Mouse (Mus musculus) MEL (cell line): ENCODE measurements around the gene Cggbp1. TPM values are rescaled to one million over a fixed set of nuclear protein-coding genes. Genes with fewer than 3 reads are reported as not detected.

ENCODE experiments used
- DNase-seq: peaks from one replicate; pipeline ENCODE4 v3.0.0; 2011; ENCODE audit warnings: low read depth, low spot score
- H3K27ac ChIP-seq: 2 replicates; pipeline ENCODE4 v1.5.1; 2012; ENCODE audit warnings: low read depth, mild to moderate bottlenecking, control low read depth, low read length, moderate library complexity; ENCODE audit not compliant: control insufficient read depth
- H3K27me3 ChIP-seq, 2 experiments: fragments of 150-350 bp in 1 of 2; sonication (generic) in 1 of 2; 2 replicates each; pipeline ENCODE4 v1.6.1; 2012; ENCODE audit warnings: low read length in 2 of 2, mild to moderate bottlenecking in 2 of 2, improper control_type of control experiment in 1 of 2, moderate library complexity in 1 of 2; ENCODE audit not compliant: insufficient read depth in 2 of 2, control insufficient read depth in 1 of 2
- H3K36me3 ChIP-seq, 2 experiments: 2 replicates each; pipeline ENCODE4 v1.6.1; 2012 to 2014; ENCODE audit warnings: low read length in 2 of 2, improper control_type of control experiment in 1 of 2, inconsistent platforms in 1 of 2, mild to moderate bottlenecking in 1 of 2; ENCODE audit not compliant: insufficient read depth in 2 of 2, control insufficient read depth in 1 of 2
- H3K4me1 ChIP-seq, 2 experiments: fragments of 150-350 bp in 1 of 2; sonication (generic) in 1 of 2; 2 replicates each; pipeline ENCODE4 v1.6.1; 2012; ENCODE audit warnings: low read length in 2 of 2, improper control_type of control experiment in 1 of 2, mild to moderate bottlenecking in 1 of 2; ENCODE audit not compliant: insufficient read depth in 2 of 2, control insufficient read depth in 1 of 2
- H3K4me3 ChIP-seq, 2 experiments: fragments of 150-350 bp in 1 of 2; sonication (generic) in 1 of 2; 2 replicates each; pipeline ENCODE4 v1.5.1; 2012; ENCODE audit warnings: low read depth in 2 of 2, low read length in 2 of 2, mild to moderate bottlenecking in 2 of 2, moderate library complexity in 2 of 2, control low read depth in 1 of 2, improper control_type of control experiment in 1 of 2; ENCODE audit not compliant: control insufficient read depth in 1 of 2, insufficient read depth in 1 of 2
- H3K79me2 ChIP-seq: 2 replicates; pipeline ENCODE4 v1.6.1; 2012; ENCODE audit warnings: mild to moderate bottlenecking, low read length, moderate library complexity; ENCODE audit not compliant: control insufficient read depth, poor library complexity, insufficient read depth
- H3K9ac ChIP-seq: 2 replicates; pipeline ENCODE4 v1.6.1; 2012; ENCODE audit warnings: low read depth, mild to moderate bottlenecking, control low read depth, low read length, moderate library complexity; ENCODE audit not compliant: control insufficient read depth, poor library complexity, severe bottlenecking
- H3K9me3 ChIP-seq: fragments of 150-350 bp; sonication (generic); replicated peaks from 2 replicates; pipeline ENCODE4 v1.6.1; 2012; ENCODE audit warnings: mild to moderate bottlenecking, low read length, improper control_type of control experiment, moderate library complexity; ENCODE audit not compliant: insufficient read depth
- BHLHE40 ChIP-seq: IDR thresholded peaks from 2 replicates; pipeline ENCODE4 v1.6.1; 2012; ENCODE audit warnings: low read depth, mild to moderate bottlenecking, inconsistent platforms, low read length, improper control_type of control experiment, borderline replicate concordance
- CTCF ChIP-seq, 3 experiments: IDR thresholded peaks in 2 of 3; conservative IDR thresholded peaks in 1 of 3; 2 replicates each; pipeline ENCODE4 v1.5.1; 2011 to 2012; ENCODE audit warnings: low read length in 3 of 3, low read depth in 2 of 3, mild to moderate bottlenecking in 2 of 3, improper control_type of control experiment in 1 of 3, inconsistent platforms in 1 of 3, mixed read lengths in 1 of 3, moderate library complexity in 1 of 3; ENCODE audit not compliant: control insufficient read depth in 1 of 3, insufficient read depth in 1 of 3, poor library complexity in 1 of 3, severe bottlenecking in 1 of 3
- E2F4 ChIP-seq: IDR thresholded peaks from 2 replicates; pipeline ENCODE4 v1.6.1; 2011; ENCODE audit warnings: low read depth, low read length, improper control_type of control experiment, borderline replicate concordance
- EP300 ChIP-seq, 2 experiments: IDR thresholded peaks; 2 replicates each; pipeline ENCODE4 v1.6.1; 2011; ENCODE audit warnings: improper control_type of control experiment in 2 of 2, low read length in 2 of 2, low read depth in 1 of 2, mild to moderate bottlenecking in 1 of 2
- ETS1 ChIP-seq: IDR thresholded peaks from 2 replicates; pipeline ENCODE4 v1.6.1; 2012; ENCODE audit warnings: low read depth, mild to moderate bottlenecking, inconsistent platforms, low read length, improper control_type of control experiment, moderate library complexity
- GABPA ChIP-seq: IDR thresholded peaks from 2 replicates; pipeline ENCODE4 v1.6.1; 2012; ENCODE audit warnings: low read depth, mild to moderate bottlenecking, inconsistent platforms, low read length, improper control_type of control experiment, moderate library complexity
- HCFC1 ChIP-seq: IDR thresholded peaks from 2 replicates; pipeline ENCODE4 v1.6.1; 2012; ENCODE audit warnings: low read depth, mild to moderate bottlenecking, inconsistent platforms, low read length, improper control_type of control experiment, moderate library complexity
- MAFK ChIP-seq: IDR thresholded peaks from 2 replicates; pipeline ENCODE4 v1.6.1; 2011; ENCODE audit warnings: low read depth, mild to moderate bottlenecking, low read length, improper control_type of control experiment, borderline replicate concordance
- MAX ChIP-seq: IDR thresholded peaks from 2 replicates; pipeline ENCODE4 v1.6.1; 2011; ENCODE audit warnings: low read length, improper control_type of control experiment
- MEF2A ChIP-seq: IDR thresholded peaks from 2 replicates; pipeline ENCODE4 v1.6.1; 2014; ENCODE audit warnings: low read depth, mild to moderate bottlenecking, inconsistent platforms, low read length, improper control_type of control experiment; ENCODE audit not compliant: poor library complexity, insufficient replicate concordance, severe bottlenecking; ENCODE audit errors: extremely low read depth
- MYB ChIP-seq: IDR thresholded peaks from 2 replicates; pipeline ENCODE4 v1.6.1; 2011; ENCODE audit warnings: mild to moderate bottlenecking, low read depth, low read length, improper control_type of control experiment
- MYC ChIP-seq: IDR thresholded peaks from 2 replicates; pipeline ENCODE4 v1.6.1; 2011; ENCODE audit warnings: low read depth, mild to moderate bottlenecking, low read length, improper control_type of control experiment, moderate library complexity
- NELFE ChIP-seq: IDR thresholded peaks from 2 replicates; pipeline ENCODE4 v1.6.1; 2011; ENCODE audit warnings: low read depth, low read length, improper control_type of control experiment
- NRF1 ChIP-seq: IDR thresholded peaks from 2 replicates; pipeline ENCODE4 v1.6.1; 2014; ENCODE audit warnings: low read depth, mild to moderate bottlenecking, inconsistent platforms, low read length, improper control_type of control experiment, moderate library complexity; ENCODE audit not compliant: poor library complexity, insufficient read depth, severe bottlenecking
- POLR2A ChIP-seq, 2 experiments: IDR thresholded peaks; 2 replicates each; pipeline ENCODE4 v1.6.1; 2011 to 2012; ENCODE audit warnings: low read length in 2 of 2, mild to moderate bottlenecking in 2 of 2, control low read depth in 1 of 2, improper control_type of control experiment in 1 of 2, low read depth in 1 of 2, moderate library complexity in 1 of 2; ENCODE audit not compliant: control insufficient read depth in 1 of 2, insufficient read depth in 1 of 2, poor library complexity in 1 of 2
- RCOR1 ChIP-seq: IDR thresholded peaks from 2 replicates; pipeline ENCODE4 v1.6.1; 2012; ENCODE audit warnings: low read depth, mild to moderate bottlenecking, inconsistent platforms, low read length, improper control_type of control experiment
- SIN3A ChIP-seq: IDR thresholded peaks from 2 replicates; pipeline ENCODE4 v1.6.1; 2012; ENCODE audit warnings: low read length, improper control_type of control experiment, inconsistent platforms
- SMC3 ChIP-seq: IDR thresholded peaks from 2 replicates; pipeline ENCODE4 v1.6.1; 2011; ENCODE audit warnings: low read depth, low read length, improper control_type of control experiment
- TAL1 ChIP-seq: IDR thresholded peaks from 2 replicates; pipeline ENCODE4 v1.6.1; 2012; ENCODE audit warnings: mild to moderate bottlenecking, inconsistent platforms, low read length, moderate library complexity, mixed read lengths
- TBP ChIP-seq: IDR thresholded peaks from 2 replicates; pipeline ENCODE4 v1.8.0; 2011; ENCODE audit warnings: low read depth, low read length, improper control_type of control experiment
- TCF12 ChIP-seq: IDR thresholded peaks from 2 replicates; pipeline ENCODE4 v1.6.1; 2014; ENCODE audit warnings: low read depth, mild to moderate bottlenecking, inconsistent platforms, low read length, improper control_type of control experiment, moderate library complexity
- USF2 ChIP-seq, 2 experiments: IDR thresholded peaks; 2 replicates each; pipeline ENCODE4 v1.6.1; 2011 to 2012; ENCODE audit warnings: improper control_type of control experiment in 2 of 2, low read length in 2 of 2, borderline replicate concordance in 1 of 2, inconsistent platforms in 1 of 2, low read depth in 1 of 2, mild to moderate bottlenecking in 1 of 2; ENCODE audit not compliant: insufficient read depth in 1 of 2
- ZKSCAN1 ChIP-seq: IDR thresholded peaks from 2 replicates; pipeline ENCODE4 v1.6.1; 2012; ENCODE audit warnings: low read depth, mild to moderate bottlenecking, inconsistent platforms, low read length, improper control_type of control experiment, moderate library complexity
- ZMIZ1 ChIP-seq: IDR thresholded peaks from 2 replicates; pipeline ENCODE4 v1.6.1; 2012; ENCODE audit warnings: low read depth, mild to moderate bottlenecking, inconsistent platforms, low read length, improper control_type of control experiment, moderate library complexity
- polyA plus RNA-seq, 2 experiments: library from polyadenylated mRNA; stranded (reverse) in 1 of 2; unstranded in 1 of 2; fragments of >175 nt in 1 of 2; fragments of >200 nt in 1 of 2; gene quantifications; 2 replicates each; pipeline versions ENCODE4 v1.2.1 to v1.2.4; 2012; ENCODE audit warnings: low replicate concordance in 2 of 2, low read depth in 1 of 2; ENCODE audit not compliant: insufficient read length in 2 of 2, insufficient read depth in 1 of 2, missing spikeins in 1 of 2
- total RNA-seq: library from RNA; depleted of rRNA; stranded (reverse); fragments of 300-350 nt; gene quantifications from 2 replicates; pipeline ENCODE4 v1.2.3, GENCODE M21; 2012

The Cggbp1 gene
- total and polyA plus RNA-seq, 3 experiments = 36.3 to 65.5 (median 62.2) TPM

DNA sequence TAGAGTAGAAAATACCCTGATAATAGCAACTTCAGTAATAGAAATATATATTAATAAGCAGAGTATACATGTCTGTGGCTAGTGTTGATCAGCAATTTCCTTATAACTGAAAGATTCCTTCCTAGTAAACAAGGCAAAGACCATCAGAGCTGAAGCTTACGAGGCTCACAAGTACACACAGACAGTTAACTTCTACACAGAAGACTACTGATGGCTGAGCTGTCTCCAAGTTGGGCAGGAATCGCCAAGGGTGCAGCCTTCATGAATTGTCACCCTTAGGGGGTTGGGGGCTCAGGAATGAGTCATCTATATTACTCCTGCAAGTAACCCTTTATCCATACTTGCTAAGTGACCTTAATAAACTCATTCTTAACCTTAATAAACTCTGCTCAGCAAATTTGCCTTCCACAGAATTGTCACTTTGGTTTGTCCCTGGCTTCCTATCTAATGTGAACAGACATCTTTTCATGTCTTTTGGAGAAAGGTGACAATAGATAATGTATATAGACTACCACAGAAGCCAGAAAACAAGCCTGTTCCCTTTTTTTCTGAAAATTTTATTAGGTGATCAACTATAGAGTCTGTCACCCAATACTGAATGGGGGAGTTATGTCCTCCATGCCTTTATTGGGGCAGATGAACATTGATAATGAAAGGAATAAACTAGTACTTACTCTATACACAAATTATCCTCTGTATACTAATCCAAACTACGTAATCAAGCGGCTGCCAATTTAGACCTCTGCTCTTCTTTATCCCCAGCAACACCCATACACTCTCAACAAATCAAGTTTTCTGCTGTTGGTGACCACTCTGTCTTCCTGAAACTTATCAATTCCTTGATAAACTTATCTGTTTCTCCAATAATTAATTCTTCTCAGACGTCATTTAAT is 10.1 kb upstream of the Cggbp1 start (continued):
- TF ChIP-seq TCF12 (peak; percentile 98), MAFK (peak; percentile 90), TAL1 (peak; percentile 97), ZMIZ1 (0 out of 2 replicates have a peak, but pooled peaks have one; percentile 34), ZKSCAN1 (no peak), TBP (no peak), RCOR1 (peak; percentile 91), SMC3 (no peak), BHLHE40 (0 out of 2 replicates have a peak, but pooled peaks have one; percentile 11), GABPA (no peak), ETS1 (peak; percentile 84), MYB (no peak), NRF1 (no peak), EP300 (IDR thresholded peaks at IDR 0.05; ENCODE audit: low read depth in 1 of 2, low read length in 2 of 2) (peak; percentile 95 to 99), HCFC1 (no peak; the same call in 1 of the 2 replicates), MEF2A (no peak), MAX (no peak), NELFE (no peak), POLR2A (IDR thresholded peaks at IDR 0.05; ENCODE audit: control insufficient read depth in 1 of 2, insufficient read depth in 1 of 2, low read depth in 1 of 2, low read length in 2 of 2, poor library complexity in 1 of 2) (no peak), CTCF (IDR thresholded peaks at IDR 0.05 in 2 of 3, conservative IDR thresholded peaks at IDR 0.05 in 1 of 3; ENCODE audit: control insufficient read depth in 1 of 3, insufficient read depth in 1 of 3, low read depth in 2 of 3, low read length in 3 of 3, poor library complexity in 1 of 3, severe bottlenecking in 1 of 3) (no peak), USF2 (IDR thresholded peaks at IDR 0.05; ENCODE audit: borderline replicate concordance in 1 of 2, insufficient read depth in 1 of 2, low read depth in 1 of 2, low read length in 2 of 2) (no peak), E2F4 (no peak), SIN3A (peak; percentile 85)

DNA sequence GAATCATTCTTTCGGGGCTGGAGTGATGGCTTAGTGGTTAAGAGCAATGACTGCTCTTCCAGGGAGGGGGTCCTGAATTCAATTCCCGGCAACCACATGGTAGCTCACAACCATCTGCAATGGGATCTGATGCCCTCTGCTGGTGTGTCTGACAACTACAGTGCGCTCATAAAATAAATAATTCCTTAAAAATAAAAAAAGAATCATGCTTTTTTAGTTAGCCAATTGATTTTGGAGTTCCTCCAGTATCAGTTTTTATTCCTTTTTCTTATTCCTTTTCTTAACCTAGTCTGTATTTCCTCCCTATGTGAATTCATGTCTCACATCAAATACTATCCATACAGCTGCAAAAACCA is 9.4 kb upstream of the Cggbp1 start:
- H3K79me2 ChIP-seq = peaks cover 39% of the 10 kb centered on the region
- H3K9me3 ChIP-seq = no peaks in the 10 kb centered on the region
- TF ChIP-seq MYC = no peak
- peak; percentile 4 to 28 (median 20); a peak in 4 of 6 replicates for TF ChIP-seq CTCF (IDR thresholded peaks at IDR 0.05 in 2 of 3, conservative IDR thresholded peaks at IDR 0.05 in 1 of 3; ENCODE audit: control insufficient read depth in 1 of 3, insufficient read depth in 1 of 3, low read depth in 2 of 3, low read length in 3 of 3, poor library complexity in 1 of 3, severe bottlenecking in 1 of 3)
- DNase-seq = no peak
- no peaks in the 10 kb centered on the region for H3K27me3 ChIP-seq
- peaks cover 0 to 20% of the 10 kb centered on the region in 2 experiments; a peak in 2 of 4 replicates for H3K36me3 ChIP-seq
- peaks cover 16 to 24% of the 10 kb centered on the region in 2 experiments for H3K4me1 ChIP-seq
- H3K9ac ChIP-seq = no peak overlapping the region
- peak overlapping the region in 1 of 2 experiments; percentile 26; a peak in 2 of 4 replicates for H3K4me3 ChIP-seq
- H3K27ac ChIP-seq = peak overlapping the region; percentile 66
